Mouse (Mus musculus) thymus, adult 2 months (tissue): ENCODE measurements around the gene Cd4. TPM values are rescaled to one million over a fixed set of nuclear protein-coding genes. Genes with fewer than 3 reads are reported as not detected.
A peak's percentile ranks its signal among the peaks of the same experiment; 100 is the strongest.

Experiments
- DNase-seq: peaks from one replicate; pipeline ENCODE4 v3.0.0; 2021
- H3K27ac ChIP-seq: fragments of 200-500 bp; 2 replicates; pipeline ENCODE4 v1.5.1; 2012; ENCODE audit warnings: low read length, control low read depth; ENCODE audit not compliant: control insufficient read depth, insufficient read depth
- H3K27me3 ChIP-seq: fragments of 200-500 bp; 2 replicates; pipeline ENCODE4 v1.6.1; 2012; ENCODE audit warnings: mild to moderate bottlenecking, low read length, moderate library complexity, mixed read lengths; ENCODE audit not compliant: control insufficient read depth, insufficient read depth
- H3K36me3 ChIP-seq: fragments of 200-500 bp; 2 replicates; pipeline ENCODE4 v1.6.1; 2012; ENCODE audit warnings: mild to moderate bottlenecking, low read length, moderate library complexity; ENCODE audit not compliant: control insufficient read depth, insufficient read depth
- H3K4me1 ChIP-seq: fragments of 200-500 bp; replicated peaks from 2 replicates; pipeline ENCODE4 v1.6.1; 2012; ENCODE audit warnings: low read length; ENCODE audit not compliant: control insufficient read depth, insufficient read depth
- H3K4me3 ChIP-seq: fragments of 200-500 bp; 2 replicates; pipeline ENCODE4 v1.5.1; 2012; ENCODE audit warnings: mild to moderate bottlenecking, low read length, control low read depth, moderate library complexity; ENCODE audit not compliant: control insufficient read depth, insufficient read depth
- CTCF ChIP-seq: fragments of 200-500 bp; IDR thresholded peaks from 2 replicates; pipeline ENCODE4 v1.5.1; 2012; ENCODE audit warnings: mild to moderate bottlenecking, control low read depth, low read length, moderate library complexity, borderline replicate concordance; ENCODE audit not compliant: control insufficient read depth, poor library complexity, insufficient read depth; ENCODE audit errors: extremely low read depth
- POLR2A ChIP-seq: fragments of 200-500 bp; IDR thresholded peaks from 2 replicates; pipeline ENCODE4 v1.6.1; 2012; ENCODE audit warnings: mild to moderate bottlenecking, low read length, control low read depth, moderate library complexity; ENCODE audit not compliant: control insufficient read depth, poor library complexity, insufficient read depth; ENCODE audit errors: extremely low read depth
- WGBS: fragments of 180-500 bp; shearing (Covaris S2); methylation state at CpG from one replicate; pipeline ENCODE4 v1.1.7; 2018; 5-methylcytosine and 5-hydroxymethylcytosine counted together
- polyA plus RNA-seq: library from polyadenylated mRNA; depleted of rRNA; stranded (reverse); fragments of >200 nt; gene quantifications from 2 replicates; pipeline ENCODE4 v1.2.3, GENCODE M21; 2012

Cd4 gene
- polyA plus RNA-seq, 1 experiment, result 565 TPM

- no peaks in the 10 kb centered on the region for H3K27me3 ChIP-seq
- H3K4me3 ChIP-seq, result peak overlapping the region; percentile 39
- TF ChIP-seq POLR2A, result no peak
- TF ChIP-seq CTCF, result no peak
- 23% methylated on average over 10 of the region's 10 CpGs for WGBS
- H3K27ac ChIP-seq, result no peak overlapping the region
- peaks cover 20% of the 10 kb centered on the region for H3K36me3 ChIP-seq
- DNase-seq, result peak; percentile 40
- peaks cover 14% of the 10 kb centered on the region for H3K4me1 ChIP-seq
Observed at GRCm38 (mm10) chr6:124828101-124828592, 59.9 kb downstream of the Cd4 start.

- Histone ChIP-seq H3K36me3 (peaks cover 62% of the 10 kb centered on the region), H3K27ac (no peak overlapping the region), H3K4me1 (no peaks in the 10 kb centered on the region), H3K4me3 (no peak overlapping the region), H3K27me3 (no peaks in the 10 kb centered on the region)
- DNase-seq, result no peak
- TF ChIP-seq CTCF, result no peak
- no peak for TF ChIP-seq POLR2A
- WGBS, result over 99% methylated on average over 4 of the region's 4 CpGs
Observed at GRCm38 (mm10) chr6:124822049-124822448, 66.0 kb downstream of the Cd4 start.

- DNase-seq, result no peak
- Histone ChIP-seq H3K4me1 (no peaks in the 10 kb centered on the region), H3K4me3 (no peak overlapping the region), H3K27ac (no peak overlapping the region), H3K27me3 (no peaks in the 10 kb centered on the region), H3K36me3 (peaks cover 62% of the 10 kb centered on the region)
- WGBS, result 97% methylated on average over 5 of the region's 5 CpGs
- TF ChIP-seq POLR2A (no peak), CTCF (no peak)
Observed at GRCm38 (mm10) chr6:124820891-124821290, 67.1 kb downstream of the Cd4 start.

GRCm38 (mm10) chr6:124817971-124818370 lies 70.0 kb downstream of the Cd4 start:
- TF ChIP-seq CTCF, result no peak
- no peak for TF ChIP-seq POLR2A
- H3K4me3 ChIP-seq, result no peak overlapping the region
- H3K27ac ChIP-seq, result no peak overlapping the region
- H3K27me3 ChIP-seq, result no peaks in the 10 kb centered on the region
- 60% methylated on average over 8 of the region's 8 CpGs for WGBS
- H3K36me3 ChIP-seq, result peaks cover 44% of the 10 kb centered on the region
- no peak for DNase-seq
- H3K4me1 ChIP-seq, result peaks cover 9% of the 10 kb centered on the region

GRCm38 (mm10) chr6:124817563-124817962 lies 70.5 kb downstream of the Cd4 start:
- TF ChIP-seq POLR2A (no peak), CTCF (no peak)
- Histone ChIP-seq H3K27ac (no peak overlapping the region), H3K4me3 (no peak overlapping the region), H3K27me3 (no peaks in the 10 kb centered on the region), H3K36me3 (peaks cover 40% of the 10 kb centered on the region), H3K4me1 (peaks cover 13% of the 10 kb centered on the region)
- 97% methylated on average over 8 of the region's 8 CpGs for WGBS
- DNase-seq, result no peak

- DNase-seq, result no peak
- WGBS, result 96% methylated on average over 11 of the region's 11 CpGs
- no peak overlapping the region for H3K27ac ChIP-seq
- peaks cover 15% of the 10 kb centered on the region for H3K4me1 ChIP-seq
- H3K36me3 ChIP-seq, result peaks cover 36% of the 10 kb centered on the region
- no peaks in the 10 kb centered on the region for H3K27me3 ChIP-seq
- TF ChIP-seq POLR2A (no peak), CTCF (no peak)
- H3K4me3 ChIP-seq, result no peak overlapping the region
Observed at GRCm38 (mm10) chr6:124817125-124817524, 70.9 kb downstream of the Cd4 start.

- peaks cover 31% of the 10 kb centered on the region for H3K36me3 ChIP-seq
- no peak overlapping the region for H3K27ac ChIP-seq
- WGBS, result 95% methylated on average over 4 of the region's 4 CpGs
- no peak overlapping the region for H3K4me3 ChIP-seq
- no peaks in the 10 kb centered on the region for H3K27me3 ChIP-seq
- TF ChIP-seq POLR2A (no peak), CTCF (no peak)
- peaks cover 15% of the 10 kb centered on the region for H3K4me1 ChIP-seq
- DNase-seq, result no peak
Observed at GRCm38 (mm10) chr6:124816611-124817010, 71.4 kb downstream of the Cd4 start.
